Mouse (Mus musculus): ENCODE results near the gene Spata16. TPM values are rescaled to one million over a fixed set of nuclear protein-coding genes. Genes with fewer than 3 reads are reported as not detected.

The Spata16 gene
- total and polyA plus RNA-seq, 2 experiments from 2014 or later: not detected

GRCm38 (mm10) chr3:26966776-26967175, 329.4 kb downstream of the Spata16 start:
- 65% methylated on average over 5 of the region's 5 CpGs for WGBS
- Histone ChIP-seq H3K36me3 (replicated peaks; ENCODE audit: control insufficient read depth, insufficient read depth, low read length) (no peaks in the 10 kb centered on the region), H3K4me1 (ENCODE audit: control insufficient read depth, insufficient read depth) (no peaks in the 10 kb centered on the region), H3K4me2 (ENCODE audit: low read depth, low read length) (no peak overlapping the region), H3K9me3 (replicated peaks; ENCODE audit: control insufficient read depth, low read length) (no peaks in the 10 kb centered on the region), H3K9ac (replicated peaks; ENCODE audit: low read depth, low read length) (no peak overlapping the region), H3K4me3 (ENCODE audit: low read depth, low read length) (no peak overlapping the region), H3K27ac (ENCODE audit: low read depth) (no peak overlapping the region), H3K27me3 (ENCODE audit: control insufficient read depth, insufficient read depth, low read length) (no peaks in the 10 kb centered on the region)
- no peak for ATAC-seq (ENCODE audit: insufficient read depth, low read depth)
- TF ChIP-seq CTCF (IDR thresholded peaks at IDR 0.05; ENCODE audit: low read depth) (no peak), EP300 (IDR thresholded peaks at IDR 0.05; ENCODE audit: low read depth) (no peak)
- DNase-seq (ENCODE audit: low spot score): no peak

DNA sequence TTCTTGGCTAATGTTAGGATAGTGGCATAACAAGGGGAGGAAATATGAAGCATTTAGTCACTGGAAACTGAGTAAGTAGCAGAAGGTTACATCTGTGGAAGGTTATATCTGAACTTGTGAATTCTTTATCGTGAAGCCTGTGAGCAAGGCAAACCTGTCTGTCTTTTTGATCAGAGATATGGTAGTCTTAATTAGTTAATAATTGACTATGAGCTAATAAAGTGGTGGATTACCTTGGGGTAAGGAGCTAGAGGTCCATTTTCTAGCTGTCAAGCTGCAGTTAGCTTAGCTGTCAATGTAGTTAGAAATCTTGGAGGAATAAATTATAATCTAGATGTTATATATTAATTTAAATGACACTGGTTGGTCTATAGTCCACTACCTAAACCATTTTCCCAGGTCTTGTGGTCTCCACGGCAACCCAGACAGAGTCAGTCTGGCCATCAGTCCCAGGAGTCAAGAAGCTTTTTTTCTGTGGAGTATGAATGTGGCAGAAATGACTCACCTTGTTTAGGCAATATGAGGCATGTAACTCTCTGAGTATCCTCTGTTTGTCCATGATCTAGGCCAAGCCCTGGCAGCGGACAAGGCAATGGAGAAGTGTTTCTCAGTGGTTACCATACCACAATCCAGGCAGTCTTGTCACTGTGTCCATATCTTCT, 331.6 kb downstream of the Spata16 start:
- H3K36me3 ChIP-seq (replicated peaks; ENCODE audit: control insufficient read depth, insufficient read depth, low read length): no peaks in the 10 kb centered on the region
- H3K4me2 ChIP-seq (ENCODE audit: low read depth, low read length): no peak overlapping the region
- no peak overlapping the region for H3K27ac ChIP-seq (ENCODE audit: low read depth)
- 80% methylated on average over 3 of the region's 3 CpGs for WGBS
- no peak overlapping the region for H3K9ac ChIP-seq (replicated peaks; ENCODE audit: low read depth, low read length)
- no peaks in the 10 kb centered on the region for H3K9me3 ChIP-seq (replicated peaks; ENCODE audit: control insufficient read depth, low read length)
- H3K4me1 ChIP-seq (ENCODE audit: control insufficient read depth, insufficient read depth): no peaks in the 10 kb centered on the region
- DNase-seq (ENCODE audit: low spot score): no peak
- TF ChIP-seq EP300 (IDR thresholded peaks at IDR 0.05; ENCODE audit: low read depth) (no peak), CTCF (IDR thresholded peaks at IDR 0.05; ENCODE audit: low read depth) (no peak)
- no peak overlapping the region for H3K4me3 ChIP-seq (ENCODE audit: low read depth, low read length)
- ATAC-seq (ENCODE audit: insufficient read depth, low read depth): no peak
- no peaks in the 10 kb centered on the region for H3K27me3 ChIP-seq (ENCODE audit: control insufficient read depth, insufficient read depth, low read length)

GRCm38 (mm10) chr3:26970529-26970928, 333.1 kb downstream of the Spata16 start:
- no peak for TF ChIP-seq CTCF (IDR thresholded peaks at IDR 0.05; ENCODE audit: low read depth)
- TF ChIP-seq EP300 (IDR thresholded peaks at IDR 0.05; ENCODE audit: low read depth): no peak
- Histone ChIP-seq H3K9me3 (replicated peaks; ENCODE audit: control insufficient read depth, low read length) (no peaks in the 10 kb centered on the region), H3K4me1 (ENCODE audit: control insufficient read depth, insufficient read depth) (no peaks in the 10 kb centered on the region), H3K36me3 (replicated peaks; ENCODE audit: control insufficient read depth, insufficient read depth, low read length) (no peaks in the 10 kb centered on the region), H3K27me3 (ENCODE audit: control insufficient read depth, insufficient read depth, low read length) (no peaks in the 10 kb centered on the region), H3K27ac (ENCODE audit: low read depth) (no peak overlapping the region), H3K4me3 (ENCODE audit: low read depth, low read length) (no peak overlapping the region), H3K9ac (replicated peaks; ENCODE audit: low read depth, low read length) (no peak overlapping the region), H3K4me2 (ENCODE audit: low read depth, low read length) (no peak overlapping the region)
- 67% methylated on average over 3 of the region's 3 CpGs for WGBS
- DNase-seq (ENCODE audit: low spot score) (no peak), ATAC-seq (ENCODE audit: insufficient read depth, low read depth) (no peak)

DNA sequence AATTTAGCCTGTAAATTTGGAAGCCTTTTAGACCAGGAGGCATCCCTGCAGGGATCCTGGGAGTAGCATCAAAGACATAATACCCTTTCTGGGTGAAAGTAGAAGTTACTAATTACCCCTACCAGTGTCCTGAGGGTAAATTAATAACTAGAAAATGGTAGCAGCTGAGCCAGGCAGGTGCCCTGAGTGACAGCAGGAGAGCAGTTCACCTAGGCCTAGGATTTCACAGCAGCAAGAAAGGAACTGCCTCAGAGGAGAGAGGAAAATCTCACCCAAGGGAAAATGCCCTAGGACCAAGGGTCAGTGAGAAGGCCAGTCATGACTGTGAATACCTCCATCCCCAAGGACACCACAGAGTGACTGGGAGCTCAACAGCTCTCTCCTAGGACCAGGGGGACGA, 333.9 kb downstream of the Spata16 start:
- Histone ChIP-seq H3K36me3 (replicated peaks; ENCODE audit: control insufficient read depth, insufficient read depth, low read length) (no peaks in the 10 kb centered on the region), H3K4me3 (ENCODE audit: low read depth, low read length) (no peak overlapping the region), H3K27ac (ENCODE audit: low read depth) (no peak overlapping the region), H3K9ac (replicated peaks; ENCODE audit: low read depth, low read length) (no peak overlapping the region), H3K9me3 (replicated peaks; ENCODE audit: control insufficient read depth, low read length) (no peaks in the 10 kb centered on the region), H3K4me2 (ENCODE audit: low read depth, low read length) (no peak overlapping the region), H3K27me3 (ENCODE audit: control insufficient read depth, insufficient read depth, low read length) (no peaks in the 10 kb centered on the region), H3K4me1 (ENCODE audit: control insufficient read depth, insufficient read depth) (no peaks in the 10 kb centered on the region)
- DNase-seq (ENCODE audit: low spot score) (no peak), ATAC-seq (ENCODE audit: insufficient read depth, low read depth) (no peak)
- no peak for TF ChIP-seq EP300 (IDR thresholded peaks at IDR 0.05; ENCODE audit: low read depth)
- TF ChIP-seq CTCF (IDR thresholded peaks at IDR 0.05; ENCODE audit: low read depth): no peak
- 38% methylated on average over 1 of the region's 1 CpGs for WGBS

GRCm38 (mm10) chr3:26972105-26972504, 334.7 kb downstream of the Spata16 start:
- Histone ChIP-seq H3K36me3 (replicated peaks; ENCODE audit: control insufficient read depth, insufficient read depth, low read length) (no peaks in the 10 kb centered on the region), H3K9ac (replicated peaks; ENCODE audit: low read depth, low read length) (no peak overlapping the region), H3K27ac (ENCODE audit: low read depth) (no peak overlapping the region), H3K4me2 (ENCODE audit: low read depth, low read length) (no peak overlapping the region), H3K4me1 (ENCODE audit: control insufficient read depth, insufficient read depth) (no peaks in the 10 kb centered on the region), H3K4me3 (ENCODE audit: low read depth, low read length) (no peak overlapping the region), H3K27me3 (ENCODE audit: control insufficient read depth, insufficient read depth, low read length) (no peaks in the 10 kb centered on the region), H3K9me3 (replicated peaks; ENCODE audit: control insufficient read depth, low read length) (no peaks in the 10 kb centered on the region)
- ATAC-seq (ENCODE audit: insufficient read depth, low read depth) (no peak), DNase-seq (ENCODE audit: low spot score) (no peak)
- 0% methylated on average over 1 of the region's 1 CpGs for WGBS
- TF ChIP-seq CTCF (IDR thresholded peaks at IDR 0.05; ENCODE audit: low read depth): no peak

- no peak overlapping the region for H3K9ac ChIP-seq (replicated peaks; ENCODE audit: low read depth, low read length)
- H3K9me3 ChIP-seq (replicated peaks; ENCODE audit: control insufficient read depth, low read length): no peaks in the 10 kb centered on the region
- H3K4me2 ChIP-seq (ENCODE audit: low read depth, low read length): no peak overlapping the region
- TF ChIP-seq CTCF (IDR thresholded peaks at IDR 0.05; ENCODE audit: low read depth) (no peak), EP300 (IDR thresholded peaks at IDR 0.05; ENCODE audit: low read depth) (no peak)
- H3K27me3 ChIP-seq (ENCODE audit: control insufficient read depth, insufficient read depth, low read length): no peaks in the 10 kb centered on the region
- no peaks in the 10 kb centered on the region for H3K4me1 ChIP-seq (ENCODE audit: control insufficient read depth, insufficient read depth)
- DNase-seq (ENCODE audit: low spot score) (no peak), ATAC-seq (ENCODE audit: insufficient read depth, low read depth) (no peak)
- no peak overlapping the region for H3K27ac ChIP-seq (ENCODE audit: low read depth)
- H3K36me3 ChIP-seq (replicated peaks; ENCODE audit: control insufficient read depth, insufficient read depth, low read length): no peaks in the 10 kb centered on the region
- WGBS: 60% methylated on average over 2 of the region's 2 CpGs
- no peak overlapping the region for H3K4me3 ChIP-seq (ENCODE audit: low read depth, low read length)
Measured at GRCm38 (mm10) chr3:26979603-26980002, 342.2 kb downstream of the Spata16 start.

Data from heart, postnatal 0 days (tissue).